Mouse (Mus musculus) heart, adult 2 months (tissue): Measurements from ENCODE around the gene Ctsw.

ENCODE experiments used
- CTCF ChIP-seq: fragments of 200-600 bp; IDR thresholded peaks from 2 replicates; pipeline ENCODE4 v1.8.1; 2022; ENCODE audit warnings: antibody characterized with exemption, mild to moderate bottlenecking, moderate library complexity
- EP300 ChIP-seq: fragments of 200-500 bp; IDR thresholded peaks from 2 replicates; pipeline ENCODE4 v1.6.1; 2011; ENCODE audit warnings: low read depth, low read length, control low read depth; ENCODE audit not compliant: insufficient read depth
- POLR2A ChIP-seq: fragments of 200-500 bp; IDR thresholded peaks from 2 replicates; pipeline ENCODE4 v1.6.1; 2011; ENCODE audit warnings: mild to moderate bottlenecking, low read depth, low read length, control low read depth; ENCODE audit not compliant: insufficient read depth

- TF ChIP-seq CTCF, result peak; percentile 56
- TF ChIP-seq POLR2A, result no peak
- no peak for TF ChIP-seq EP300
Measured at GRCm38 (mm10) chr19:5472857-5473256, 4.5 kb upstream of the Ctsw start.
